Mouse (Mus musculus) spleen, postnatal 36 days (tissue): ENCODE measurements at regions not wholly inside any gene's neighbourhood (a gene's known extent, or its start where the extent isn't known, plus 50 kb on each side); places are given as distances from the start of the nearest gene placed in this dataset.

Source experiments
- DNase-seq, 2 experiments: peaks; one replicate each; pipeline ENCODE4 v3.0.0; 2022; ENCODE audit warnings: low spot score in 2 of 2, mixed read lengths in 1 of 2

GRCm38 (mm10) chr1:51644399-51644798 lies 166.2 kb upstream of the Nabp1 start:
- peak; percentile 35 to 47 for DNase-seq

DNA sequence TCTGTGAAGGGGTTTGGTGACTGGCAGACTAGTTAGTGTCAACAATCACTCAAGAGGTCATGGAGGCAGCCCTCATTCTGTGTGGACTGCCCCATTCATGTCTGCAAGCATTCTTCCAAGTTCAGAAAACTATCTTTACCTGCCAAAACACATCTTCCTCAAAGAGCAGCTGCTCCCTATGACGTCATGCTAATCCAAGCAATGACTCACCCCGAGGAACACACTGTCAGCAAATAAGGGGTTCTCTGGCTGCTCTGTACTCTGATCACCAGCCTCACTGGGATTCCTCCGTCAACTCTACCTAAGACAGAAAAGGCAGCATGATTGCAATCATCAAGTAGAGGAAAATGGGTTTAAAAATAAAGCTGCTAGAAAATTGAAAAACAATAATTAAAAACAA lies 165.4 kb upstream of the Nabp1 start:
- DNase-seq = no peak

GRCm38 (mm10) chr1:51638519-51639302 lies 160.5 kb upstream of the Nabp1 start:
- DNase-seq = no peak

DNA sequence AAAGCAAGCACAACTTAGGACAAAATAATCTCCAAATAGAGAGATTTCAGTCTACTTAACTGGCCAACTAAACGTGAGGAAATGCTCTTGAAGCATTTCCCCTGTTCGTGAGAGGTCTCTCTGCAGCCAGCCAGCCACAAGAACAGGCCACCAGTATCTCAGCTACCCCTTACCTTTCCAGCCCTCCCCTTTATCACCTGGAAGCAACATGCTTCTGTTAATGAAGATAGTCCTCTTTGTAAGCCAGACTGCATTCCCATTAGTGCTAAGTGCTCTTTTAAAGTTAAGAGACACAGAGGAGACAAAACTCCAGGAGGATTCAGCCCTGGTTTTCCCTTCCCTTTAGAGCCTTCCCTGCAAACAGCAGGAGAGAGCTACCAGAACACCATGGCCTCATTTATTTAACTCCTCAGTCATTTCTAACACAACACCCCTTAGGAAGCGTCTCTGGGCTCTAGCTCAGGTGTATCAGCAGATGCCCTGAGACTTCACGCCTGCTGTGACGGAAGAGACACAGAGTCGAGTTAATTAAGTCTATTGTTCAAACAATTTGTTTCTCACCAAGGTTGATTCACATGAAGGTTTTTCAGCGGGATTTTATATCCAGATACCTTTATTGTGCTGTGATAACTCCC lies 157.8 kb upstream of the Nabp1 start:
- DNase-seq = no peak

DNA sequence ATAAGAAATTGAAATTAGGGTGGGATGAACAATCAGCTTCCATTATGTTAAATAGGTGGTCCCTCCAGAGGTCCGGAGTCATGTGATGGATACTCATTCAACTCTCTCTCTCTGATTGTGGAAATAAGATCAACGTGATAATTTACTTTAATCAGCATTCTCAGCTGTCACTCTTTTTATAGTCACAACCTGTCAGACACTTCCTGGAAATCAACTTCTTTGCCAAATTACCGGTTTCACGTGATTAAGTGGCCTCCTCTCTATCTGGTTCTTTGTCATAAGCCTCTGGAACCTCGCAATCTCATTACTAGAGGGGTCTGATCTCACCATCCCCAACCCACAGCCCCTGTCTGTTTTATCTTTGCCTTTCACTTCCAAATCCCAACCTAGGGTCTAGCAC lies 155.6 kb upstream of the Nabp1 start:
- DNase-seq = no peak

- no peak for DNase-seq
Observed at GRCm38 (mm10) chr1:51632851-51633250, 154.6 kb upstream of the Nabp1 start.

DNA sequence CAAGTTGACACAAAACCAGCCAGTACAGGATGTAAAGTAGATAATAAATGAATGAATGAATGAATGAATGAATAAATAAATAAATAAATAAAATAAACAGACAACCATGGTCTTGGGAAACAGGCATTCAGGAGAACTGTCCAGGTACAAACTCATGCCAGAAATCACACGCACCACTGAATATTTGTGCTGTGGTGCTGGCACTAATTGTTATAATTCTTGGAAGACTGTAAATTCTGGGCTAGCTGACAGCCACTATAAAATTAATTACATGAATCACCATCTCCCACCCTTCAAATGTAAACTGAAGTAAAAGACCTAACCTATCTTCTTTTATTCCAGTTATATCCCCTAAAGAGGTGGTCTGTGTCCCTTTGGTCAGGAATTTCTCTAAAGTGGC lies 151.6 kb upstream of the Nabp1 start:
- DNase-seq = no peak

GRCm38 (mm10) chr1:51628137-51628793 lies 150.0 kb upstream of the Nabp1 start:
- DNase-seq = no peak

DNA sequence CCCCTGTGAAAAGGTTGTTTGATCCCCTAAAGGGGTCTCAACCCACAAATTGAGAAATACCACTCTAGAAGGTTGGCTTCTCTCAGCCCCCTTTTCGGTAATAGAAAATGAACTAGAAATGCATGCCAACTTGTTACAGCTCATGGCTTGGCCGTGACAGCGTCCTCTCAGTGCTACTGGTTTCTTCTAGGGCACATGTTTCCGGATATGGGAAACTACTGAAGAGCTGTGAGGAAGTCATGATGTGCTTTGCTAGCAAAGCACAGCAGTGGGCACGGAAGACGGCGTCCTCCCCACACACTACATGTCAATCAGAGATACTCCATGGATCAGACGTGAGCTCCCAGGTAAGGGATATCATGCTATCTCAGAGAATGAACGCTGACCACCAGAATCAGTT lies 148.1 kb upstream of the Nabp1 start:
- no peak for DNase-seq

GRCm38 (mm10) chr1:51625079-51625478 lies 146.9 kb upstream of the Nabp1 start:
- DNase-seq = no peak

DNA sequence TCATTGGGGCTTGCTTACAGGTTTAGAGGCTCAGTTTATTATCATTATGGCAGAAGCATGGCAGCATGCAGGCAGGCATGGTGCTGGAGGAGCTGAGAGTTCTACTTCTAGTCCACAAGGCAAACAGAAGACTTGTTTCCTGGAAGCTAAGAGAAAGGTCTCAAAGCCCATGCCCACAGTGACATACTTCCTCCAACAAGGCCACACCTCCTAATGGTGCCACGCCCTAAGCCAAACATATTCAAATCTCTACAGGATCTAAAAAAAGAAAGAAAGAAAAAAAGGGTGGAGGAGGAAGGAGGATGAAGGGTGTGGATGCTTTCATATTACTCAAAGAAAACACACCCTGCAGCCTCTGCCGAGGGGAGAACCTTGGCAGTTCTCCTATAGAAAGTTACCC lies 146.3 kb upstream of the Nabp1 start:
- DNase-seq = no peak

DNA sequence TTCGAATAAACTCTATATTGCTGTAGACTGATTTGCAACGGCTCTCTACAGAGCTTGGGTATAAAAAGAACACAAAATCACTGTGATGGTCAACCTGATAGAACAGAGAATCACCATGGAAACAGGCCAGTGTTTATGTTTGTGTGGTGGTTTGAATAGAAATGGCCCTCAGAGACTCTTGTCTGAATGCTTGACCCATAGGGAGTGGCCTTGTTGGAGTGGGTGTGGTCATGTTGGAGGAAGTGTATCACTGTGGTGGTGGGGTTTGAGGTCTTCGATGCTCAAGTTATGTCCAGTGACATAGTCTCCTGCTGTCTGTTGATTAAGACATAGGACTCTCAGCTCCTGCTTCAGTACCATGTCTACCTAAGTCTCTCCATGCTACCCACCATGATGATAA lies 144.8 kb upstream of the Nabp1 start:
- no peak for DNase-seq

GRCm38 (mm10) chr1:51622181-51622862 lies 144.1 kb upstream of the Nabp1 start:
- no peak for DNase-seq

- no peak for DNase-seq
Observed at GRCm38 (mm10) chr1:51621062-51621461, 142.8 kb upstream of the Nabp1 start.

- DNase-seq = no peak
Observed at GRCm38 (mm10) chr1:51617502-51618251, 139.5 kb upstream of the Nabp1 start.

DNA sequence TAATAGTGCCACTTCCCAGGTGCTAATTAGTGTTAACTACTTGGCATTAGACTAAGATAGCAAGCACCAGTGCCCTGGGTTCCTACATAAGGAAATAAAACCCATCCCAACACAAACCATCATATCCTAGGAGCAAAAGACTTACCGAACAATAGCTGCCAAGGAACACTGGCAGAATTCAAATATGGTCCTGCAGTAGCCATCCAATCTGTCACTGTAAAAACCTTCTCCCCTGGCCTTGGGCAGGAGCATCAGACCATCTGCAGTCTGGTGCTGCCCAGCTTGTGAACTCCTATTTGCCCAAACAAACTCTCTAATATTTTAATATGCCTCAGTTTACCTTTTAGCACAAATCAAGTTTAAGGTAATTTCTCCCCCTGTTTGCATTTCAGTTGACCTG lies 137.9 kb upstream of the Nabp1 start:
- DNase-seq = no peak

DNA sequence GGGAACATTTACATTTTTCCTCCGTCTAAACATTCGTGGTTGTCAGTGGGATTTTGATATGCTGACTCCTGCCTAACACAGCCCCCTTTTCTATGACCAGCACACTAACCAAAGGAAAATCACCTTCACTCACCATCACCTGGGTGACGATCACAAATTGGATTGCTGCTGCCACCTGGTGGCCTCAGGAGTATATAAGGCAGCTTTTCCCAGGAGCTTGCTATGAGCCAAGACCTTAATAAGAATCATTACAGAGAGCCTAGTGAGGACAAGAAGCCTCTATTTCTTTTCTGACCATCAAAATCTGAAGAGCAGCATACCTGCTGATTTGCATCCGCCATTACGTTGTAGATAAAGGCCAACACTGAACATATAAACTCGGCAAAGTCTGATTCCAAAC lies 137.3 kb upstream of the Nabp1 start:
- peak; percentile 7 to 10 for DNase-seq

DNA sequence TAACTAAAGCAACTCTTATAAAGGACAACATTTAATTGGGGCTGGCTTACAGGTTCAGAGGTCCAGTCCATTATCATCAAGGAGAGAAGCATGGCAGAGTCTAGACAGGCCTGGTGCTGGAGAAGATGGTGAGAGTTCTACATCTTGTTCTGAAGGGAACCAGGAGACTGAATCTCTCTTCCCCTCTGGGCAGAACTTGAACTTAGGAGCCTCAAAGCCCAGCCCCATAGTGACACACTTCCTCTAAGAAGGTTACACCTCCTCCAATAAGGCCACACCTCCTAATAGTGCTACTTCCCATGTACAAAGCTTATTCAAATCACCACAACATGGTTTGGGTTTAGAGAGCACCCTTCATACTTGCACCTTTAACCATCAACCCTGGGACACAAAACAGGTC lies 136.5 kb upstream of the Nabp1 start:
- no peak for DNase-seq

GRCm38 (mm10) chr1:51609295-51609694 lies 131.1 kb upstream of the Nabp1 start:
- no peak for DNase-seq

DNA sequence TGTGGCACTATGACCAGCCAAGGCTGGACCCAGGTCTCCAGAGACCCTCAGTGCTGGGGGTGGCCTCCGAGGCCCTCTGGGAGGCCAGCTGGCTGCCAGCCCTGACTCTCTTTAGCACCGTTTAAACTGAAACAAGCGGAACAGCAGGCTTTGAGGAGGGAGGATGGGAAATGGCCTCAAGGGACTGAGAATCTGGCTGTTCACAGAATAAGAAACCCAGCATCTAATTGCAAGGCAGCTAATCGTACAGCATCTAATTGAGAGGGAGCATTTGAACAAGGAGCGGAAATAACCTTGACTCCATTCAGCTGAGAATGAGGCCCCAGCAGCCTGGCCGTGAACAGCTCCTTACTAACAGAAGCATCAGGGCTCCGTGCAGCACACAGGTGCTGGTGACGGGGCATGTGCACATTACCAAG lies 129.2 kb upstream of the Nabp1 start:
- DNase-seq = no peak

DNA sequence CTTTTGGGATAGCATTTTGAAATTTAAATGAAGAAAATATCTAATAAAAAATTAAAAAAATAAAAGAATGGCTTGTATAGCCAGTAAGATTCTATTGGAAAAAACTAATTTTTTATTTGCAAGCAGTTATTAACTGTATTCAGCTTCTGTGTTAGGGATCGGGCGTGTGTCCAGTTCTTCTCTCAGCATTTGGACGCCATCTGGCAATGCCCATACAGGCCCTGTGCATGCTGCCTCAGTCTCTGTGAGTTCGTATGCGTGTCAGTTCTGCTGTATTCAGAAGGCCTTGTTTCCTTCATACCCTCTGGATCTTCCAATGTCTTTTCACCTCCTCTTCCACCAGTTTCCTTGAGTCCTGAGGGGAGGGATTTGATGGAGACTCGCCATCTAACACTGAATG lies 123.8 kb upstream of the Nabp1 start:
- DNase-seq = no peak

GRCm38 (mm10) chr1:51600425-51600824 lies 122.2 kb upstream of the Nabp1 start:
- DNase-seq = no peak
